Mouse (Mus musculus): Measurements from ENCODE around the gene Teddm1b. TPM values are rescaled to one million over a fixed set of nuclear protein-coding genes. Genes with fewer than 3 reads are reported as not detected.
"Not testable (repeated sequence)": the region's sequence is repeated elsewhere in the genome, so short reads cannot be mapped to it uniquely, and the experiment has no call there.

Teddm1b gene
- not detected in 2 replicates for polyA plus RNA-seq (2012; ENCODE audit: insufficient read depth, insufficient read length, missing spikeins)

DNA sequence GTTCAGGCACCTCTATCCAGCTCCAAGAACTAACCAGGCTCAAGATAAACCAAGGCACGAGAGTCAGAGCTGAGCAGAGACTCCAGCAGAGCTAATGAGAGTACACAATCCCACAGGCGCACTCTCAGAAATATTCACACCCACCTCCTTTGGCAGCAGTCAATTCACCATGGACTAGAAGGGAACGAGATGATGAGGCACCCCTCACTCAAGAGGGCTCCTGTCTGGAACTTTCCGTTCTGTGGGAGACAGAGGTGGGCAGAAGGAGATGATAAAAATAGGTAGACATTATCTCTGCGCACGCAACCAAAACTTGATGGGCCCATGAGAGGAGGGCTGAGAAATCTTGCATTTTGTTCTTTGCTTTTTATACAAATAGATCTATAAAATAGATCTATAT, at the start of gene Teddm1b:
Gene Teddm1b (plus strand): TSS at position 301 of the 400 bp plus-strand sequence.
- H3K4me3 ChIP-seq (ENCODE audit: insufficient read depth, low read depth, low read length) = no peak within 1 kb of the TSS
- no peak within 1 kb of the TSS for H3K27ac ChIP-seq (replicated peaks; ENCODE audit: low read depth, low read length)
- H3K4me1 ChIP-seq (ENCODE audit: control insufficient read depth, insufficient read depth, insufficient read length, low read length) = no peaks in the 10 kb centered on the region

DNA sequence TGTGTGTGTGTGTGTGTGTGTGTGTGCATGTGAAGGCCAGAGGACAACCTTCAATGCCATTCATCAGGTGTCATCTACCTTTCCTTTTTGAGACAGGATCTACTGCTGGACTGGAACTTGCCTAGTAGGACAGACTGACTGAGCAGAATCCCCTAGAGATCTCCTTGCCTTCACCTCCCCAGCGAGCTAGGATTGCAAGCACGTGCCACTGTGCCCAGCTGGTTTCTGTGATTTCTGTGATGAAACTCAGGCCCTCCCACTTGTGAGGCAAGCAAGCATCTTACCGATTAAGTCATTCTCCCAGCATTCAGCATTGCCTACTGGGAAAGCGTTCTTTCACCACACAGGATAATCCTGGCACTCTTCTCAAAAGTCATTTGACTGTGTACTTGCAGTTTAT, 43.4 kb upstream of the Teddm1b start:
- H3K27ac ChIP-seq (replicated peaks; ENCODE audit: low read depth, low read length) = no peak overlapping the region
- H3K4me1 ChIP-seq (ENCODE audit: control insufficient read depth, insufficient read depth, insufficient read length, low read length) = no peaks in the 10 kb centered on the region
- H3K4me3 ChIP-seq (ENCODE audit: insufficient read depth, low read depth, low read length) = no peak overlapping the region

DNA sequence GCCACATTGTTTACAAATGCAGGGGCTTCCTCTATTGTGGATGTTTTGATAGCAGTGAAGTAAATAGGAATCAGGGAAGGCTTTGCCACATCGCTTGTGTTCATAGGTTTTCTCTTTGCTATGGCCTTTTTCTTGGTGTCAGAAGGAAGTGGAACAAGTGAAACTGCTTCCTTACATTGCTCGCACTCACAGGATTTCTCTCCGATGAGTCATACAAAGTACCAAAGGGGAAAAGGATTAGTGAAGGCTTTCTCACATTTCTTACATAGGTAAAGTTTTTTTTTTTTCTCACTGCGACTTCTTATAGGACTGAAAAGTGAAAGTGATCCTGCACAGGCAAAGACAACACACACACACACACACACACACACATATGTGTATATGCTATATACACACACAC, 38.1 kb upstream of the Teddm1b start:
- no peak overlapping the region for H3K27ac ChIP-seq (replicated peaks; ENCODE audit: low read depth, low read length)
- H3K4me1 ChIP-seq (ENCODE audit: control insufficient read depth, insufficient read depth, insufficient read length, low read length) = no peaks in the 10 kb centered on the region
- no peak overlapping the region for H3K4me3 ChIP-seq (ENCODE audit: insufficient read depth, low read depth, low read length)

DNA sequence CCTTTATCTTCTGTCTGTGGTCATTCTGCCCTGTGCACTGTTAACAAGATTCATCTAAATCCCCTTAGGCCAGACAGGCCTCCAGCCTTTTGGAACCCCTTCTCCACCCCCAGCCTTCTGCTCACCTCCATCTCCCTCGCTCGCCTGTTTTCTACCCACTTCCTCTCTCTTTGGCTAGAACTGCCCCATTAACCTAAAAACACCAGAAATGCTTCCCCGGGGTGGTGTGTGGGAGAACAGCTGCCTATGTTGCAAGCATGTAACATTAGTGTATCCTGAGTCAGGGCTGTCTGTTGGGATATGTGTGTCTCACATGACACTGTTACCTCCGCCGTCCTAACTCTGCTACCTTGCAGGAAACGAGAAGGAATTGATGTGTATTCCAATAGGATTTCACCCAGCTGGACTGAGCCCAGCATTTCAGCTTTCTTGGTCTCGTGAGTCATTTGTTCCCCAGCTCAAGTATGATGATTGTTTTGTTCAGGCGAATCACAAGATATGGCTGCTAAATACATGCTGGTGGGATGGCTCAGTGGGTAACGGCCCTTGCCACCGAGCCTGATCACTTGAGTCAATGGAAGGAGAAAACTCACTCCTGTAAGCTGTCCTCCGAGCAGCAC, 31.9 kb upstream of the Teddm1b start:
- no peak overlapping the region for H3K27ac ChIP-seq (replicated peaks; ENCODE audit: low read depth, low read length)

DNA sequence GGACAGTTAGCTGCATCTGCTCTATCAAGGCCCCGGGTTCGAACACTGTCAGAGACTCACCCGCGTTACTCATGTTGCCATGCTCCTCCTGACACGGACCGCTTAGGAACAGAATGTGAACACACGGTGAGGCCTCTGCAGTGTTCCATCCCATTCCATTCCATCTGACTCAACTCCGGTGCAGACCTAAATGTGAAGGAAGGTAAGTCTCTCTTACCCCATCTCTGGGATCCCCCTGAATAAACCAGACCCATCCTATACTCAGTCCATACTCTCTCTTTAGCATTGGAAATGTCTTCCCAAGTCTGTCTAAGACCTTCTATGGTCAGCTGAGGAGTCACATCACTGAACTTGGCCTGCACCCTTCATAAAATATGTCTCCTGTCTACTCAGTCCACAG, 30.1 kb upstream of the Teddm1b start, which contains the start of gene Rgsl1:
Gene Rgsl1 (minus strand): TSS at position 101 of the 400 bp plus-strand sequence.
- H3K27ac ChIP-seq (replicated peaks; ENCODE audit: low read depth, low read length) = no peak within 1 kb of the TSS
- H3K4me3 ChIP-seq (ENCODE audit: insufficient read depth, low read depth, low read length) = no peak within 1 kb of the TSS
- H3K4me1 ChIP-seq (ENCODE audit: control insufficient read depth, insufficient read depth, insufficient read length, low read length) = no peaks in the 10 kb centered on the region

More for the DNA sequence above, 31.9 kb upstream of the Teddm1b start:
- Histone ChIP-seq H3K4me1 (ENCODE audit: control insufficient read depth, insufficient read depth, insufficient read length, low read length) (no peaks in the 10 kb centered on the region), H3K4me3 (ENCODE audit: insufficient read depth, low read depth, low read length) (no peak overlapping the region)

DNA sequence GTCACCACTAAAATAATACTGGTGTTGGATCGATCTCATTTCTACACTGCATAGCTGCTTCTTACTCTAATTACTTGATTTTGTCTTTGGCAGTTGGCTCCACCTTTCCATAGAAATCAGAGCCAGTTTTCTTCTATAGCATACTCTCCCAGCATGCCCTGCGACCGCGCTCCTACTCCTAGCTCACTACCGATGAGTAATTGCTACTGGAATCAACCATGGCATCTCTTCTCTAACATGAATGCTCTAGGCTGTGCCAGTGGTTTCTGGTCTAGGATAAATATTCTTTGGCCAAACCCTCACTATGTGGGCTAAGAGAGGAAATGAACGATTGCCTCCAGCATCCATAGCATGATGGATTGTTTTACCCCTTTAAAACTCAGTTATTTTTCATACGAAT, 27.7 kb upstream of the Teddm1b start:
- Histone ChIP-seq H3K4me3 (ENCODE audit: insufficient read depth, low read depth, low read length) (no peak overlapping the region), H3K27ac (replicated peaks; ENCODE audit: low read depth, low read length) (no peak overlapping the region), H3K4me1 (ENCODE audit: control insufficient read depth, insufficient read depth, insufficient read length, low read length) (no peaks in the 10 kb centered on the region)

DNA sequence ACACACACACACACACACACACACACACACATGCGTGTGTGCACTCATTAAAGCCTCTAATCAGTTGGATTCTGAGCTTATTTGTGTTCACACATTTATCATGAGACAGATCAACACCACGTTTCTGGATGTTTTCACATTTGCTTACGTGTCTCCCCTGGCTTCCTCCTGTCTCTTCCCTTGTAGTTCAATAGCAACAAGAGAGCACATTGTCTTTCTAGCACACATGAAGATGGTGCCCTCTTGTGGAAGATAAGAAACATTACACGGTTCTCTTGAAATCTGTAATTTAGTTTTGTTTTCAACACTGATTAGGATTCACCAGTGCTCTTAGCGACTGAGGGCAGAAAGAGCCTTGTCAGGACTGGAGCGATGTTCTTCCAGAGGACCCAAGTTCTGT, 27.3 kb upstream of the Teddm1b start:
- no peak overlapping the region for H3K4me3 ChIP-seq (ENCODE audit: insufficient read depth, low read depth, low read length)
- H3K4me1 ChIP-seq (ENCODE audit: control insufficient read depth, insufficient read depth, insufficient read length, low read length) = no peaks in the 10 kb centered on the region
- H3K27ac ChIP-seq (replicated peaks; ENCODE audit: low read depth, low read length) = no peak overlapping the region

DNA sequence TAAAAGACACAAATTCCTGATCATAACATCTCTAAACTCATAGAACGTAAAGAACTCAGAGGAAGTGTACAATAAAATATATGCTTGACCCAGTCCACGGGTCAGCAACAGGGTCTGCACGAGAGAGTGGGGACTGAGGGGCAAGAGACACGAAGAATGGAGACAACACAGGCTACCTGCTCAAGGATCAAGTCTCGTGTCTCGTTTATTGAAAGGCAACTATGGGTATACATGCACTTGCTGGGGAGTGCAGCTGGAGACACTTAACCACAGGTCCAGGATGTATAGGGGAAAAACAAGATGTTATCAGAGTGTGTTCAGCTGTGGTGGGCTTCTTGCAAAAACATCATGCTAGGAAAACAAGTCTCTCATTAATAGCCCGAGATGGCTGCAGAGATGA, 21.4 kb upstream of the Teddm1b start:
- not testable (repeated sequence) for H3K27ac ChIP-seq (replicated peaks; ENCODE audit: low read depth, low read length); H3K4me1 ChIP-seq (ENCODE audit: control insufficient read depth, insufficient read depth, insufficient read length, low read length); H3K4me3 ChIP-seq (ENCODE audit: insufficient read depth, low read depth, low read length)

DNA sequence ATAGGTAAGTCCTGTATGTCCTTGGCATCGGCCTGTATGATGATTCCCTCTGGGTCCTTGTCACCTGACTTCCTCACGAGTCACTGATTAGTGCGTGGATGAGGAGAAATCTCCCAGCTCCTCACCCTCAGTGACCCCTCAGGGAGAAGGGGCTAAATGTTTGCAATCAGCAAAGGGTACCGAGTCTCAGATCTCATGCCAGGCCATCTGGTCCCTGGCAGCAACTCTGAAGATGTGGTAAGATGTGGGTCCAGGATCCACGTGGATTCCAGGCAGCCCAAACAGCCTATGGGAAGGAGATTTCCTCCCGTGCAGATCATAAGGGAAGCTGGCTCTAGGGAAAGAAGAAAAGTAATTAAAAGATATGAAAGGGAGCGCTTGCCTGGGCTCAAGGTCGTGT, 18.2 kb upstream of the Teddm1b start:
- no peak overlapping the region for H3K4me3 ChIP-seq (ENCODE audit: insufficient read depth, low read depth, low read length)

DNA sequence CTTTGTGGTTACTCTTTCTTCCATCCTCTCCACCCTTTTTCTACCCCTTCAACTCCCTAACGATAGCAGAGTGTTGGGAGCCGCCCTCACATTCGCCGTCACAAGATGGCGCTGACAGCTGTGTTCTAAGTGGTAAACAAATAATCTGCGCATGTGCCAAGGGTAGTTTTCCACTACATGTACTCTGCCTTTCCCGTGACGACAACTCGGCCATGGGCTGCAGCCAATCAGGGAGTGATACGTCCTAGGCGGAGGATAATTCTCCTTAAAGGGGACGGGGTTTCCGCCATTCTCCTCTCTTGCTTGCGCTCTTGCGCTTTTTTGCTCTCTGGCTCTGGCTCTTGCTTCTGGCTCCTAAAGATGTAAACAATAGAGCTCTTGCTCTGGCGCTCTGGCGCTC, 6.2 kb downstream of the Teddm1b start:
- H3K4me3 ChIP-seq (ENCODE audit: insufficient read depth, low read depth, low read length); H3K4me1 ChIP-seq (ENCODE audit: control insufficient read depth, insufficient read depth, insufficient read length, low read length); H3K27ac ChIP-seq (replicated peaks; ENCODE audit: low read depth, low read length): not testable (repeated sequence)

More for the DNA sequence above, 18.2 kb upstream of the Teddm1b start:
- Histone ChIP-seq H3K27ac (replicated peaks; ENCODE audit: low read depth, low read length) (no peak overlapping the region), H3K4me1 (ENCODE audit: control insufficient read depth, insufficient read depth, insufficient read length, low read length) (no peaks in the 10 kb centered on the region)

DNA sequence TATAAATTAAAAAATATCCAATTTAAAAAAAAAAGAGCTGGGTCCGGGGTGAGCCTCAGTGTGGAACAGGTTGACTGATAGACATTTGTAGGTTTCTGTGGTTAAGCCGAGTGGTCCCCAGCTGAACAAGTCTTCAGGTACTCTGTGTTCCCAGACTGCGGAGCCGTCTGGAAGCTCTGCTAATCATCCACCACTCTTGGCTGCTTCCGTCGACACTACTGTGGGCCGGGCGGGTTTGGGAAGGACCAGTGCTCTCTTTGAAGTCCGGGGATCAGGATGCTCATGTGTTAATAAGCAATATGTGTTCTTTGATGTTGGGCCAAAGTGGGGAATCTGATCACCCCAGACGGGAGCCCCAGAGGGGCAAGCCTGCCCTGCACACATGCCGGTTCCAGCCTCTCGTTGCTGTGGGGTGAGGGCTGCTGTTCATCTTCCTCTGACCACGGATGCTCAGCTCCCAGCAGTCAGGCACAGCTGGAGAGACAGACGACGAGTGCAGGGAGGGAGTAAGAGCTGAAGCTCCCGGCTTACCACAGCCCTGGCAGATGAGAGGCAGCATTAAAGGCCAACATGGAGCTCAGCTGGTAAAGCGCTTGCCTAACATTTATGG, 12.0 kb downstream of the Teddm1b start:
- Histone ChIP-seq H3K4me3 (ENCODE audit: insufficient read depth, low read depth, low read length) (no peak overlapping the region), H3K27ac (replicated peaks; ENCODE audit: low read depth, low read length) (no peak overlapping the region), H3K4me1 (ENCODE audit: control insufficient read depth, insufficient read depth, insufficient read length, low read length) (no peaks in the 10 kb centered on the region)

DNA sequence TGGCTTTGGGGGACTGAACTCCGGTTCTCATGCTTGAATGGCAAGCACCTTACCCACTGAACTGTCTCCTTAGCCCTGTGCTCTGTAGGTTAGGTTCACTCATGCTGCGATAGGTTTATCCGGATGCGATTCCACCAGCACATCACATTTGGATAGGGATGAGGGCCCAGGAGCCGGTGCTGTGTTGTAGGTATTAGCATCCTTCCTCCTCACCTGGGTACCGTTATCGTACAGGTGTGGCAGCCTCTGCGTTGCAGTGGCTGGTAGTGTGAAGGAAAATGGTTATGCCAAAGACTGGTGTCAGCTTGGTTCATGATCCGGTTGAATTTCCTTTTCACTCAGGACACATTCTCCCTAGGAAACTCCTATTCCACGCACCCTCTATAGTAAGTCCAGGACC, 16.0 kb downstream of the Teddm1b start:
- no peaks in the 10 kb centered on the region for H3K4me1 ChIP-seq (ENCODE audit: control insufficient read depth, insufficient read depth, insufficient read length, low read length)
- H3K27ac ChIP-seq (replicated peaks; ENCODE audit: low read depth, low read length) = no peak overlapping the region
- H3K4me3 ChIP-seq (ENCODE audit: insufficient read depth, low read depth, low read length) = no peak overlapping the region

DNA sequence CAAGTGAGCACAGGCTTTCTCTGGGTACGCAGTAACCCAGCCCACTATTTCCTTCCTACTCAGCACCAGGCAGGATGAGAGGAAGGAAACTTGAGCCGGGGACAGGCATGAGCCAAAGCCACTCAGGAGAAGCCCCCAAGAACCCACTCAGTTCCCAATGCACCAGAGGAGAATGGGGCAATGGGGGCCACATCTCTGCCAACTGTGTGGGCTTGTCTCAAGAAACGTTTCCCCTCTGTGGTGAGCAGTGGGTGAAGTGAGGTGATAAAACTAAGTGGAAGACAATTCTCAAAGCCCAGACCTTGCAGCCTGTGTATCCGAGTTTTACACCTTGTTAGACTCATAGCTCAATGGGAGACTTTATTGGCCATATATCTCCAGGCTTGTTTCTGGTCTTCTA, 17.3 kb downstream of the Teddm1b start, which contains the start of gene Teddm1a:
Gene Teddm1a (plus strand): TSS at position 301 of the 400 bp plus-strand sequence.
- H3K4me1 ChIP-seq (ENCODE audit: control insufficient read depth, insufficient read depth, insufficient read length, low read length) = no peaks in the 10 kb centered on the region
- no peak within 1 kb of the TSS for H3K27ac ChIP-seq (replicated peaks; ENCODE audit: low read depth, low read length)
- no peak within 1 kb of the TSS for H3K4me3 ChIP-seq (ENCODE audit: insufficient read depth, low read depth, low read length)

DNA sequence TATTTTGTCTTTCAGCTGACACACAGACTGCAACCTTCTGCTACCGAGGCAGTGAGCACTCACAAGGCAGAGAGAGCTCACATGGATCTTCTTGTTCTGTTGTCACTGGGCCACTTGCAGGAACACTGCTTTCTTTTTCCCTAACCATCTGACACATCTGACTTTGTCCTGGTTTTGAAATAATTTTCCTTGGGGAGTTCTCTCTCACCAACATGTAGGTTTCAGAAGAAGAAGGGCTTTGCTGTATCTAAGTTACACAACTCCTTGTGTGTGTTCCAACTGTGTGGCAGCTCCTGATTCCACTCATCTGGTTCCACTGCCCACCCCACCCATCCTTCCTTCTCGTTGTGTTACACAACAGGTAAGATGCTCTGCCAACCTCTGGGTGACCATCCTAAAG, 19.6 kb downstream of the Teddm1b start:
- H3K4me1 ChIP-seq (ENCODE audit: control insufficient read depth, insufficient read depth, insufficient read length, low read length) = no peaks in the 10 kb centered on the region
- H3K4me3 ChIP-seq (ENCODE audit: insufficient read depth, low read depth, low read length) = no peak overlapping the region
- H3K27ac ChIP-seq (replicated peaks; ENCODE audit: low read depth, low read length) = peak overlapping the region; percentile 80

DNA sequence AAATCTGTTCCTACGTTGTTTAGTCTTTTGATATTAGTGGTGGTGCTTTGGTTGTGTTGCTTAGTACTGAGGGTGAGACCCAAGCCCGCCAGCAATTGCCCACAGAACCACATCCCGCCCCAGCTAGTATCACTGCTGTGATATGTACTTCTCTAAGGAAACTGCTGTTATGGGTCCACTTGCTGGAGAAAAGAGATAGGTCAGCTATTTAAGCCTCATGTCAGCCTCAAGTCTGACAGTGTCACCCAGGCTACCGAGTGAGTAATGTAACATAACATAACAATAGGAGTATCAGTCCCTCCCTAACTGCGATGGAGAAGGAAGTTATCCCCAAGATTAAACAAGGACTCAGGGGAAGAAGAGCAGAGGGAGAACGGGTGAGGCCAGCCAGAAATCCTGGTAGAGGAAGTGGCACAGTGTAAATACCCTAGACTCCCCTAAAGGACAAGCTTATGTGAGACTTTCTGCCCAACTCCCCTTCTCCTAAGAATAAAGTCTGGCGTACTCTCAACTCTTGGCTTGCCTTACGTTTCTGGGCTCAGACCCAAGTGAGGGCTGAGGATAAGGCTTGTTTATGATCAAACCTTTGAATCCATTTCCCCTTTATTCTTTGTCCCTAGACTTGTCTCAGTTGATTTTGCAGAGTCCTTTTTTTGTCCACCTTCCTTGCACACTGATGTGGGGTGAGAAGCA, 20.2 kb downstream of the Teddm1b start:
- peak overlapping the region; percentile 80 for H3K27ac ChIP-seq (replicated peaks; ENCODE audit: low read depth, low read length)
- H3K4me1 ChIP-seq (ENCODE audit: control insufficient read depth, insufficient read depth, insufficient read length, low read length) = no peaks in the 10 kb centered on the region
- no peak overlapping the region for H3K4me3 ChIP-seq (ENCODE audit: insufficient read depth, low read depth, low read length)

Measured in brown adipose tissue, adult 24 weeks (tissue).